Mouse (Mus musculus) neural tube, embryonic 10.5 days (tissue): ENCODE results near the gene Hist1h2ad.
"Not testable (repeated sequence)": the region's sequence is repeated elsewhere in the genome, so short reads cannot be mapped to it uniquely, and the experiment has no call there.

Experiments used
- DNase-seq: peaks from one replicate; pipeline ENCODE4 v3.0.0-alpha.2; 2017; ENCODE audit warnings: low spot score; ENCODE audit errors: extremely low spot score

Hist1h2ad gene

DNA sequence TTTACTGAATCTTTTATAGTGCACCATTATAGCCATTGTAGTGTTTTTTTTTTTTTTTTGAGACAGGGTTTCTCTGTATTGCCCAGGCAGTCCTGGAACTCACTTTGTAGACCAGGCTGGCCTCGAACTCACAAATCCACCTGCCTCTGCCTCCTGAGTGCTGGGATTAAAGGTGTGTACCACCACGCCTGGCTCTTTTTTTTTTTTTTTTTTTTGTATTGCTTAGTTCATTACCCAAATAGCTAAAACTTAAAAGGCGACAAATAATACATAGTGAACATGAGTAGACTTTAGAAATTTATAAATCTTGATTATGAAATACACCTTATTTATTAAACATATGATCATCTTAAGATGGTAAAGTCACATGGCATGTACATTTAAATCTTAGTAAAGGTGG, 32.7 kb upstream of the Hist1h2ad start:
- DNase-seq: no peak

DNA sequence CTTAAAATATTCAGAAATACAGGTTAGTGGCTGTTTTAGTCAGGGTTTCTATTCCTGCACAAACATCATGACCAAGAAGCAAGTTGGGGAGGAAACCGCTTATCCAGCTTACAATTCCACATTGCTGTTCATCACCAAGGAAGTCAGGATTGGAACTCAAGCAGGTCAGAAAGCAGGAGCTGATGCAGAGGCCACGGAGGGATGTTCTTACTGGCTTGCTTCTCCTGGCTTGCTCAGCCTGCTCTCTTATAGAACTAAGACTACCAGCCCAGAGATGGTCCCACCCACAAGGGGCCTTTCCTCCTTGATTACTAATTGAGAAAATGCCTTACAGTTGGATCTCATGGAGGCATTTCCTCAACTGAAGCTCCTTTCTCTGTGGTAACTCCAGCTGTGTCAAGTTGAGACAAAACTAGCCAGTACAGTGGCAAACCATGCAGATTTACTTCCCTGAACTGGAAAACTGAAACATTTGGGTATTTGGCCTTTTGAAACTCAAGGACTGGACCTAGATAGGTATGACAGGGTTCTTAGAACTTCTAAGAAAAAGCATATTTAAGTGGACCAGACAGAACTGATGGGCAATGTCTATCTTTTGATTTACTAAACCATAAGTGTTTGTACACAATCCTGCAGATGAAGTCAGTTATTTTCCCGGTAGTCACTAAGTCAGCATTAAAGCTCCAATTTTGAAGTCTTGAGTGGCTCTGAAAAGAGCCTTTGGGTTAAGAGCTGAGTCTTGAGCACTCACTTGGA, 31.8 kb upstream of the Hist1h2ad start:
- not testable (repeated sequence) for DNase-seq

DNA sequence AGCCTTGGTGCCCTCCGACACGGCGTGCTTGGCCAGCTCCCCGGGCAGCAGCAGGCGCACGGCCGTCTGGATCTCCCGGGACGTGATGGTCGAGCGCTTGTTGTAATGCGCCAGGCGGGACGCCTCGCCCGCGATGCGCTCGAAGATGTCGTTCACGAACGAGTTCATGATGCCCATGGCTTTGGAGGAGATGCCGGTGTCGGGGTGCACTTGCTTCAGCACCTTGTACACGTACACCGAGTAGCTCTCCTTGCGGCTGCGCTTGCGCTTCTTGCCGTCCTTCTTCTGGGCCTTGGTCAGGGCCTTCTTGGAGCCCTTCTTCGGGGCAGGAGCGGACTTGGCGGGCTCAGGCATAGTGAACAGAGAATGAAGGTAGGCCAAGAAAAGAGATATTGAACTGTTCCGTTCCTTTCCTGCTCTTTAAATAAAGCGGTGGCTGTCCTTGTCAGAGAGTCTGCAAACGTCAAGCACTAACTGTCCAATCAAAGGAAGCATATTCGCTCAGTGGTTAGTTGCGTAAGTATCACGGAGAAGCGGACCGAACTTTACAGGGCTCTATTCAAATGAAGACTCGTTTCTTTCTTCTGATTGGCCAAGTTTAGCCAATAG, 31.1 kb upstream of the Hist1h2ad start, which contains the start of gene Hist1h2bh:
Hist1h2bh (minus strand) TSS at position 394 of the 609 bp plus-strand sequence.
- peak; percentile 83 for DNase-seq

DNA sequence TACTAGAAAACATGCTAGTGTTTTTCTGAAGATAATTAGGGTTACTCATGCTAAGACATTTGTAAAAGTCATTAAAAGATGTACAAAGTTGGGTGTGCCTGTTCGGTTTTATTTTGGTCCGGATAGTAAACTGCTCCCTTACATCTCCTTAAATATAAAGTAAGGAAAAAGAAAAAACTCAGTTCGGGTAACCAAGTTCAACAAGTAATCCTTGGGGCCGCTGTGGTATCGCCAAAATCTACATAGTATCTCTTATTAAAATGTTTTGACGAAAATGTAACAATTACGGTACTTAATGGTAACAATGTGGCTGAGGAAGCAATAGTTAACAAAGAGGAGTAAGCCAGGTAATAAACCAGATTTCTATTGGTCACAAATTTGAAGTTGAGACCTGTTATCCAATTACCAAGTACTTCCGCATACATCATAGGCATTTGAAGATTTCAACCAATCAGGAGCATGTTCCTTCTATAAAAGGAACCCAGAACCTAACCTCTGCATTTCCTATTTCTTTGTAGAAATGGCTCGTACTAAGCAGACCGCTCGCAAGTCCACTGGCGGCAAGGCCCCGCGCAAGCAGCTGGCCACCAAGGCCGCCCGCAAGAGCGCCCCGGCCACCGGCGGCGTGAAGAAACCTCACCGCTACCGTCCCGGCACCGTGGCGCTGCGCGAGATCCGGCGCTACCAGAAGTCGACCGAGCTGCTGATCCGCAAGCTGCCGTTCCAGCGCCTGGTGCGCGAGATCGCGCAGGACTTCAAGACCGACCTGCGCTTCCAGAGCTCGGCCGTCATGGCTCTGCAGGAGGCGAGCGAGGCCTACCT, 30.0 kb upstream of the Hist1h2ad start, which contains the start of gene Hist1h3f:
Hist1h3f (plus strand) TSS at position 88 of the 822 bp plus-strand sequence.
- no peak for DNase-seq

DNA sequence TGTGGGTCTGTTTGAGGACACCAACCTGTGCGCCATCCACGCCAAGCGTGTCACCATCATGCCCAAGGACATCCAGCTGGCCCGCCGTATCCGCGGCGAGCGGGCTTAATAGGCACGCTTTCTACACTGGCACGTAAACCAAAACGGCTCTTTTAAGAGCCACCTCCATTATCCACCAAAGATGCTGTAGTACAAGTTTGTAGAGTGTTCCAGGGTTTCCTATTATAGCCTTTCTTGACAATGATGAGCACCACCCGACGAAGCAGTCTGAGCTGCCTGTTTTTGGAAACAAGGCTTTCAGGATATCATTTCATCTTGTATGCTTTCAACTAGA, 29.4 kb upstream of the Hist1h2ad start:
- DNase-seq: not testable (repeated sequence)

DNA sequence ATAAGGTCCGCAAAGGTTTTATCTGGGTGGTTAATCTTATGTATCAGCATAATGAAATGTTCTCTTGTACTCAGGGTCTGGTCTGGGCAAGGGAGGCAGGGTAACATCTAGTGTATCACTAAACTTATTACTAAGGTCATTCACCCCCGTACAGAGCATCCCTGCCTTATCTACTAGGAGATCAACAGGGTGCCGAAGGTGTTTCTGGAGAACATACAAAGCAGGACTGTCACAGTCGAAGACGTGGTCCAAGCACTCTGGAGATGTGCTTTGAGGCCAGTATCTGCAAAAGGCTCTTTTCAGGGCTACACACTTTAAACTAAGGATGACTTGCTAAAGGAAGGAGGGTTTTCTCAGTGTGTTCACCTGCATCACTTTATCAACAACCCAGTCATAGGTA, 27.5 kb upstream of the Hist1h2ad start:
- no peak for DNase-seq

DNA sequence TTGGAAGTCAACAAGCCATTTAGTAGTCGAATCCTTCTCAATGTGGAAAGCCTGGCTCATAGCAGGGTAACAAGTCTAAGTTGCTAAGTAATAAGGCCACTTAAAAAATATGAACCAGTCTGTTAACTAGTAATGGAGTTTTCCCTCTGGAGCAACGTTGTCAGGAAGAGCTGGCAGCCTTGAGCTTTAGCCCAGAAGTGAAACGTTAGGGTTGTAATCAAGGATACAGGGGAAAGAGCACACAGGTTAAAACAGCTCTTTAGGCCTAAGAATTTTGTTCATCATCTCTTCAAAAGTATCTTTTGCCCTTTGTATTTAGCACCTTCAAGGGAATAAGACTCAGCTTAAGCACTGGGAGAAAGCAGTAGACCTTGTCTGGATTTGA, 23.4 kb upstream of the Hist1h2ad start:
- no peak for DNase-seq

DNA sequence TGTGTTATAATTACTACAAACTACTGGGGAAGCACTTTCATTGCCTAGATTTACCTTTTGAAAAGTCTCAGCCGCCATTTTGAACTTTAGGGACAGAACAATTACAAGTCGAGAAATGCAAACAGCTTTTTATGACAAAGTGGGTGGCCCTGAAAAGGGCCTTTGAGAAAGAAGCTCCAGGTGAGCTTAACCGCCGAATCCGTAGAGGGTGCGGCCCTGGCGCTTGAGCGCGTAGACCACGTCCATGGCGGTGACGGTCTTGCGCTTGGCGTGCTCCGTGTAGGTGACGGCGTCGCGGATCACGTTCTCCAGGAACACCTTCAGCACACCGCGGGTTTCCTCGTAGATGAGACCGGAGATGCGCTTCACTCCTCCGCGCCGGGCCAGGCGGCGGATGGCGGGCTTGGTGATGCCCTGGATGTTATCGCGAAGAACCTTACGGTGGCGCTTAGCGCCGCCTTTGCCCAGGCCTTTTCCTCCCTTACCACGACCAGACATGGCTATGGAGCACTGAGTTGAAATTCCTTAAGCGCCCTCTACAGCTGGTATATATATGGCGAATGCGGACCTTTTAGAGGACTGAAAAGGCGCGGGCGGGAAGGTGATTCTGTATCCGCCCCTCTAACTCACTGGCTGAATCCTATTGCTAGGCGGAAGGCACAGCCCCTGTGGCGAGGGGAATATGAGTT, 22.9 kb upstream of the Hist1h2ad start, which contains the start of gene Hist1h4f:
Hist1h4f (minus strand) TSS at position 503 of the 689 bp plus-strand sequence.
- peak; percentile 94 for DNase-seq

DNA sequence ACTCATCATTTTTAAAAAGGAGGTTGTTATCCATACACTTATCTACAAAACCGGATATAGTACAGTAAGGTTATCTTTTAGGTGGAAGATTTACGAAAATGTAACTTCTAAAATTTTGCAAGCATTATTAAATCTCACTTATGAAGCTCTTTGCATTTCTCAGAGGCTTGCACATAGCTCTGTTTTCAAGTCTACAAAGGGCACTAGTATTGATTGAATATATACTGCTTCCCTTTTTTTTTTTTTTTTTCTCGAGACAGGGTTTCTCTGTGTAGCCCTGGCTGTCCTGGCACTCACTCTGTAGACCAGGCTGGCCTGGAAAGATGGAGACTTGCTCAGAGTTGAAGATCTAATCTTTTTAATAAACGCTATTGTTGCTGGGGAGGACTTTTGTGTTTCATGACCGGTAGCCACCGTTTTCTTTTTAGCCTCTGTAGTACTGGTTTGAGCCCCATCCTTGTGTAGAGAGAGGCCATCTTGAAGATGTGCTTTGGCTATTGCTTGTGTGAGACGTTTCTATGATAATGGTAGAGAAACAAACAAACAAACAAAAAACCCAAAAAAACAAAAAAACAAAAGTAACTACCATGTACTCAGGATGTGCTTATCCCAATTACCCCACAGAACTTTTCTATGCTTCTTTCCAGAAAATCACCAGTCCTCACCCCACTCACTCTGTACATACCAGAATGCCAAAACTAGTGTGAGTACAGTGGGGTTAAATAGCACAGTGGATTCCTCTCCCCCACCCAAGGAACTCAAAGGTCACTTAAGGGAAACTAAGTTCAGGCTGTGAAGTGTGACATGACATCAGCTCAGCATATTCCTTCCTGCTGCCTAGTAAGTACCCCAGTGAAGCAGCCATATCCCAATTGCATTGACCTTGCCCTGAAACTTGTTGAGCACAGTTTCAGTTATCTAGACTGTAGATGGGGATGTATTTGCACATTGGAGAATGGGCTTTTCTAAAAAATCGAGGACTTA, 22.0 kb upstream of the Hist1h2ad start:
- no peak for DNase-seq

DNA sequence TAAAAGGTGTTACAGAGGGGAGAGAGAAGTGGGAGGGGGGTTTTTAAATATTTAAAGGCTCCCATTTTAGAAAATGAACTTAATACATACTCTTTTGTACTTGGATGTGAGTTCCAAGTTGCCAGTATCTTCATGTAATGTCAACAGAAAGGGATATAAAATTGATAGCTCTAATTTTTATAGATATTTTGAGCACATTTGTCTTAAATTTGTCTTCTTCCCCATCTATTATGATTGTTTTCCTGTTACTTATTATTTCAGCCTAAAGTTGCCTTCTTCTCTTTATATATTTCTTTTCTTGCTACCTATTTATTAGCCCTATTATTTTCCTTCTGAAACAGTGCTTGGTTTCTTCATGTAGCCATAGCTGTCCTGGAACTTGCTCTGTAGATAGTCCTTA, 21.2 kb upstream of the Hist1h2ad start, which contains the start of gene Hist1h1d:
Hist1h1d (plus strand) TSS at position 301 of the 400 bp plus-strand sequence.
- no peak for DNase-seq

DNA sequence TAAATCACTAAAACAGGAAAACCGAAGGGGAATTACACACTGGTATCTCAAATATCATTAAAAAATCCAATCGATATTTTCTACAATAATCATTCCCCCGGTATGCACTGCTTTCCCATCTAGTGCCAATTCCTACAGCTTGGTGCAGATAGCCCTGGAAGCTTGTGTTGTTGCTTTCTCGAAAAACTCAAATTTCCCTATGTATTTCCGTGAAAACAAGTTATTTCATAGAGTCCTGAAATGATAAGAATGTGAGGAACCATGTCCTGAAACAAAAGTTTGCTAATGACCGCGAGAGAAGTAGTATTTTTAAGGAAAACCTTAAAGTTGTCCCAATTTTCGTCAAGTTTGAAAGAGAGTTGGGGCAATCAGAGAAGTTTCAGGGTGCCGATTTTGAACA, 19.8 kb upstream of the Hist1h2ad start:
- DNase-seq: no peak

DNA sequence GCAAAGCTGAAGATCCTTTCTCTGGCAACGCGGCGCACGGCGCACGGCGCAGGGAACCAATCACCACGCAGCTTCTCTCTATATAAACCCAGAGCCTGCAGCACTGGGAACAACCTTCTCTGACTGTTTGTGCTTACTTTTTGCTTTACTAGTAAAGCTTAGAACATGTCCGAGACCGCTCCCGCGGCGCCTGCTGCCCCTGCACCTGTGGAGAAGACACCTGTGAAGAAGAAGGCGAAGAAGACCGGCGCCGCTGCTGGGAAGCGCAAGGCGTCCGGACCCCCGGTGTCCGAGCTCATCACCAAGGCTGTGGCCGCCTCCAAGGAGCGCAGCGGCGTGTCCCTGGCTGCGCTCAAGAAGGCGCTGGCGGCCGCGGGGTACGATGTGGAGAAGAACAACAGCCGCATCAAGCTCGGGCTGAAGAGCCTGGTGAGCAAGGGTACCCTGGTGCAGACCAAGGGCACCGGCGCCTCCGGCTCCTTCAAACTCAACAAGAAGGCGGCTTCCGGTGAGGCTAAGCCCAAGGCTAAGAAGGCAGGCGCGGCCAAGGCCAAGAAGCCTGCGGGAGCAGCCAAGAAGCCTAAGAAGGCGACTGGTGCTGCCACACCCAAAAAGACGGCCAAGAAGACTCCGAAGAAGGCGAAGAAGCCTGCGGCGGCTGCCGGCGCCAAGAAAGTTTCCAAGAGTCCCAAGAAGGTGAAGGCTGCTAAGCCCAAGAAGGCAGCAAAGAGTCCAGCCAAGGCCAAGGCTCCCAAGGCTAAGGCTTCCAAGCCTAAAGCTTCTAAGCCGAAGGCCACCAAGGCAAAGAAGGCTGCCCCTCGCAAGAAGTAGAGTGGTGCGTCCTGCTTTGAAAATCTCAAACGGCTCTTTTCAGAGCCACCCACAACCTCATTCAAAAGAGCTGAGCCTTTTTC, 19.0 kb upstream of the Hist1h2ad start:
- peak; percentile 87 for DNase-seq

DNA sequence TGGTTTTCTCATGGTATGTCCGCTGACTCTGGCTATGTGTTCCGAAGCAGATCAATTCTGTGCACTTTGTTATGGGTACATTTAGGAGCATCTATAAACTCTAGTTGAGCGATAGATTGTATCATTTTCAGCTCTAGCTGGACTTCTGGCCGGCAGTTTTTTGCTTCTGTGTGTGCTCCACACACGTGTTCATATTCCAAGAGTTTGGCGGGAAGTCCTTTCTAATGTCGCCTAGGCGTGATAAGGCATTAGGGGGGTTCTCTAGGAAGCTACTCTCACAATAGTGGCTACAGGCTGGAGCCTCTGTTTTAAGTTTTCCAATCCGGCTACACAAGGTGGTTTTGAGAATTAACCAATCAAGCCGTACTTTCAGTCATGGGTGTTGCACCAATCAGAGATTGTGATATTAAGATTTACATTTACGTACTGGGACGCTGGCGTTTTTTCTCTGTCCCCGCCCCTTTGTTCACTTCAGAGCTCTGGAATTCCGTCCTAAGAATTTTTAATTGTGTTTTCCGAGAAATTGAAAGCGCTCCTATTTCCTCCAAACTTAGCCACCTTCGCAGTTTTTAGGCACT, 18.3 kb upstream of the Hist1h2ad start:
- peak; percentile 77 for DNase-seq

DNA sequence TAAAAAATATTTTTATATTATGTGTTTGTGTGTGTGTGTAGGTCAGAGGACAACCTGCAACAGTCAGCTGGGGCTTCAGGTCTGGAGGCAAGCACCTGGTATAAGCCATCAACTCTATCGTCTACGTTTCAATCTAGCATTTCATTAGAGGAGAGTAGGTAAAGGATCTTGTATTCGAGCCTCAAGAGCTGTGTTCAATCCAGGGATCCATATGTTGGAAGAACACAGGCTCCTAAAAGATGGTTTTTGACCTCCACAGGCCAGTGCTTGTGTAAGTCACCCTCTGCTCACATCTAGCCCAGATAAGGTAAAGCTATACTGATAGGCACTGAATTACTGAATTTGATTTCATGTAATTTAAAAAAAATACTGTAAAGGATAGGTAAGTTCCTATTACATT, 17.3 kb upstream of the Hist1h2ad start:
- no peak for DNase-seq

DNA sequence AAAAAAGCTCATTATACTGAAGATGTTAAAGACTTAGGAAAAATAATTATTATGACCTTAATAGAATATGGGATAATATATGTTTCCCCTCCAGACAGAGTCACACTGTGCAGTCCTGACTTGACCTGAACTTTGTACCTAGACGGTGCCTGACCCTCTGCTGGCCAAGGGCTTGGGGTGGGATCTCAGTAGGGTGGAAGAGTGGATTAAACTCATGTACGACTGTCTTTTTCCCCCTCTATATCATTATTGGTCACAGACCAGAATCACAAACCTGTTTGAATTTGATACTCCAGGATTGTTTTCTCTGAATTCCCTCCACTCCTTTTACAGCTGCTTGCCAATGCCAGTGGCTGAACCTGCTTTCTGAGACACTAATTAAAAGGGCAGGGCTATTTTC, 13.5 kb upstream of the Hist1h2ad start:
- DNase-seq: not testable (repeated sequence)

DNA sequence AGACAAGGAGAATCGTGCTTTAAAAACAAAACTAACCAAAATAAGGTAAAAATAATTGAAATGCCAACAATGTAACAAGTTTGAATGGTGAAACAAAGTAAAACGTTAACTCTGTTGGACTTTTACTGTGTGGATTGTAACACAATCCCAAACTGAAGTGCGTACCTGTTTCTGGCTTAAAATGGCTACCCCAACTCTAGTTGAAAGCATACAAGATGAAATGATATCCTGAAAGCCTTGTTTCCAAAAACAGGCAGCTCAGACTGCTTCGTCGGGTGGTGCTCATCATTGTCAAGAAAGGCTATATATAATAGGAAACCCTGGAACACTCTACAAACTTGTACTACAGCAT, 12.7 kb upstream of the Hist1h2ad start:
- not testable (repeated sequence) for DNase-seq

DNA sequence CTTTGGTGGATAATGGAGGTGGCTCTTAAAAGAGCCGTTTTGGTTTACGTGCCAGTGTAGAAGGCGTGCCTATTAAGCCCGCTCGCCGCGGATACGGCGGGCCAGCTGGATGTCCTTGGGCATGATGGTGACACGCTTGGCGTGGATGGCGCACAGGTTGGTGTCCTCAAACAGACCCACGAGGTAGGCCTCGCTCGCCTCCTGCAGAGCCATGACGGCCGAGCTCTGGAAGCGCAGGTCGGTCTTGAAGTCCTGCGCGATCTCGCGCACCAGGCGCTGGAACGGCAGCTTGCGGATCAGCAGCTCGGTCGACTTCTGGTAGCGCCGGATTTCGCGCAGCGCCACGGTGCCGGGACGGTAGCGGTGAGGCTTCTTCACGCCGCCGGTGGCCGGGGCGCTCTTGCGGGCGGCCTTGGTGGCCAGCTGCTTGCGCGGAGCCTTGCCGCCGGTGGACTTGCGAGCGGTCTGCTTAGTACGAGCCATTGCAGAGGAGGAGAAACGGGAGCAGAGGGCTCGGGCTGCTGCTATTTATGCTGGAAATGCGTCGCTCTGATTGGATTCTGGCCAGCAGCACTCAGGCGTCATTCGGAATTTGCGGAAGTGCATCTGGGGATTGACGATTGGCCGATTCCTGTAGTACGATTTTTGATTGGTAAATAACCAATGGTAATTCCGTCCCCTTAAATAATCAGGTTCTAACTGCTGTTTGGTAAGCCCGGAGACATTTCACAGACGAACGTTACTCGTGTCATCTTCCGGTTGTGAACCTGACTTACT, 12.1 kb upstream of the Hist1h2ad start, which contains the start of gene Hist1h3e:
Hist1h3e (minus strand) TSS at position 487 of the 777 bp plus-strand sequence.
- peak; percentile 91 for DNase-seq
